Mouse (Mus musculus) frontal cortex, postnatal 10 days (tissue): ENCODE results near the gene Clic6.

ENCODE experiments used
- DNase-seq, 2 experiments: peaks; one replicate each; pipeline ENCODE4 v3.0.0; 2022; ENCODE audit warnings: low spot score in 2 of 2, mixed read lengths in 1 of 2

The Clic6 gene

GRCm38 (mm10) chr16:92524651-92525050 is 39.1 kb downstream of the Clic6 start:
- DNase-seq = no peak

DNA sequence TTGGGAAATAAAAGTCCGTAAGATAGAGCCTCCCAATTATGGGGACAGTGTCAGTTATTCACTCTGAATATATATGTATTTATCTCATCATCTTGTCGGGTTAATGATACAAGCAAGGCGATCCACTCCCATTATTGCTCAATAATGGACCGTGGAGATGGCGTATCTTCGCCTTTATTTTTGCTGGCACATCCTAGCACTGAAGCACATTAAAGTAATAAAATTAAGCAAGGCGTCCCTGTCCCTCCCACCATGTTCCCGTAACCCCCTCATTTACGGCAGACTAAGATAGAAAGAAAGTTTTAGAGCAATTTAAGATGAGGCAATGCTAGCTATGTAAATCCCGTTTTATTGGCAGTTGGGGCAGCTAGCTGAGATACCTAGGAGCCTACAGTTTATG is 40.4 kb downstream of the Clic6 start:
- no peak for DNase-seq

- no peak for DNase-seq
Measured at GRCm38 (mm10) chr16:92535258-92535657, 49.7 kb downstream of the Clic6 start.

GRCm38 (mm10) chr16:92538356-92538755 is 52.8 kb downstream of the Clic6 start:
- no peak for DNase-seq

- DNase-seq = no peak
Measured at GRCm38 (mm10) chr16:92544264-92544663, 58.7 kb downstream of the Clic6 start.

DNA sequence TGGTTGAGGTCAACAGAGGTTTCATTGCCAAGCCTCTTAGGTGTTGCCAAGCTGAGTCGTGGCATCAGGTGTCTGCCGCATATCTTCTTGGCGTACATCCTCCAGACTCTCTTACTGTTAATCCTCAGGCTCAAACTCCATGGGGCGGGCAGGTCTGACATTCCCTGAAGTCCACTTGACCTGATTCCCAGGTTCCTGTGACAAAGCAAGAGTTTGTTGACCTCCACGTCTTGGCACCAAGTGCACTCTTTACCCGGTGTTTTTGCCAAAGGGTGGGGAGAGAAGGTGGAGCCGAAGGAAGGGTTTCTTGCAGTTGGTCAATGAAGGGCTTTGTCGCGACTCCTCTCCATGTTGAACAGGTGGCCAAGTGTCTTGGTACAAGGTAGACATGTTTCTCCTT is 63.1 kb downstream of the Clic6 start:
- no peak for DNase-seq

- no peak for DNase-seq
Measured at GRCm38 (mm10) chr16:92551266-92552105, 66.0 kb downstream of the Clic6 start.

DNA sequence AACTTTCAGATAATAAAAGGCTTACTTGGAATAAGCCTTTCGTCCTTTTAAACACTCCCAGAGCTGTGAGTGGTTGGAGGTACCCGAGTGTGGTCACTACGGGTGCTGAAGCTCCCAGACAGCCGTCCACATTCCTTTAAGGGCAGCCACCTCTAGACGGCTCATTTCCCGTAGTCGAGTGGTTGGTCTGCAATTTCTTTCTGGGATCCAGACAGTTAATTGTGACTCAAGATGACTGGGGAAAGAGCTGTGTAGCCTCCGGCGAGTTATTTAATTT is 66.5 kb downstream of the Clic6 start:
- no peak for DNase-seq

GRCm38 (mm10) chr16:92552858-92553257 is 67.3 kb downstream of the Clic6 start:
- no peak for DNase-seq

DNA sequence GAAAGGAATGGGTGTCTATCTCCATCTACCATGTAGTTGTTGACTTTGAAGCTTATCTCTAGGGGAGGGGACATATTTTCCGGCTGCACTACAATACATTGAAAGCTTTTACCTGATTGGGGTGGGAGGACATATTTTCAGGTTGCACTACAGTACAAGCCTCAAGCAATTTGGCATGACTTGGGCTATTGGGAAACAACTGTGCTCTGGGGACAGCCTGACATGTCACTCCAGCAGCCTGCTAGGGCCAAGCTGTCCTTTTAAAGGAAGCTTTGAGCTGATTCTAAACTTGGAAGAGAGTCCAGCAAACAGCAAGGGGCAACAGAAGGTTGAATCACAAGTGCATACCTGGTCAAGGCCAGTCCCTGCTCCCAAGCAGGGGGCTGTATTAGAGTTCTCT is 69.5 kb downstream of the Clic6 start:
- no peak for DNase-seq

DNA sequence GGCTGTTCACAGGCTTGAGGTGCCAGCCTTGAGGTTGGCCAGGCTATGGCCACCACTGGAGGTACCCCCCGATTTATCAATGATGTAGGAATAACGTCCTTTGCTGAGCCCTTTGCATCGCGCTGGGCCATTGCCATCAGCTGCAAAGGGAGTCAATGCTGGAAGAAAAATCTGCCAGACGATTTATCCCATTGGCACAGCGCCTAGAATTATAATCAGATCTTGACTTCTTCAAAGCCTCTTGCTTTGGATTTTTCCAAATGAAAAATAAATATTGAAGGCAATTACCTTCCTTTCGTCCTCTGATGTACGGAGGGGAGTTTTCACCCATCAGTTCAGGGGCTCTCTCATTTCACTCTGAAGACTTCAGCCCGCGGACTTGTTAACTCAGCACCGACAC is 79.8 kb downstream of the Clic6 start:
- DNase-seq = peak in 1 of 2 experiments; percentile 12

- DNase-seq = peak; percentile 39 to 74
Measured at GRCm38 (mm10) chr16:92565708-92566107, 80.2 kb downstream of the Clic6 start.

- no peak for DNase-seq
Measured at GRCm38 (mm10) chr16:92566146-92566545, 80.6 kb downstream of the Clic6 start.

DNA sequence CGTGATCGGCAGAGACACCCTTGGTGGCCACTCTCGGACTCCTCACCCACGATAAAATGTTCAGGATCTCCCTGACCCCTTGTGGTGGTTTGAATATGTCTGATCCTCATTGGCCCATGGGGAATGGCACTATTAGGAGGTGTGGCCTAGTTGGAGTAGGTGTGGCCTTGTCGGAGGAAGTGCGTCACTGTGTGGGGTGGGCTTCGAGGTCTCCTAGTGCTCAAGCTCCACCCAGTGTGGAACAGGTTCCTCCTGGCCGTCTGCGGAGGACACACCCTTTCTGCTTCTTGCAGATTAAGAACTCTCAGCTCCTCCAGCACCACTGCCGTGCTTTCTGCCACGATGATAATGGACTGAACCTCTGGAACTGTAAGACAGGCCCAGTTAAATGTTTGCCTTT is 85.7 kb downstream of the Clic6 start:
- DNase-seq = no peak

DNA sequence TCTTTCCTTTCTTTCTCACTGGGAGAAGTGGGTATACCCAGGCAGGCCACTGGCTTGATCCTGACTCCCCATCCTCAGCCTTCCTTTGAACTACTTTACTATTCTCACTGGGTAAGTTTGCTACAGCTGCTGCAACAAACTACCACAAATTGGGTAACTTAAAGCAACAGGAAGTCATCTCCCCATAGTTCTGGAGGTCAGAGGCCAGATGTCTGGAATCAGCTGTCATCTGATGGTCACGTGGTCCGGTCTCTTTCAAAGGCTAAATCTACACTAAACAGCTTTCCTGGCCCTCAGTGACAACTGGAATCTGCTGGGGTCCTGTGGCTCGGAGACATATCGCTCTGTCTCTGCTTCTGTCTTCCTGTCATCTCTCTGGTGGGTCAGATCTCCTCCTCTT is 87.7 kb downstream of the Clic6 start:
- DNase-seq = no peak

GRCm38 (mm10) chr16:92575792-92576191 is 90.3 kb downstream of the Clic6 start:
- DNase-seq = no peak

- DNase-seq = no peak
Measured at GRCm38 (mm10) chr16:92577381-92577780, 91.8 kb downstream of the Clic6 start.

DNA sequence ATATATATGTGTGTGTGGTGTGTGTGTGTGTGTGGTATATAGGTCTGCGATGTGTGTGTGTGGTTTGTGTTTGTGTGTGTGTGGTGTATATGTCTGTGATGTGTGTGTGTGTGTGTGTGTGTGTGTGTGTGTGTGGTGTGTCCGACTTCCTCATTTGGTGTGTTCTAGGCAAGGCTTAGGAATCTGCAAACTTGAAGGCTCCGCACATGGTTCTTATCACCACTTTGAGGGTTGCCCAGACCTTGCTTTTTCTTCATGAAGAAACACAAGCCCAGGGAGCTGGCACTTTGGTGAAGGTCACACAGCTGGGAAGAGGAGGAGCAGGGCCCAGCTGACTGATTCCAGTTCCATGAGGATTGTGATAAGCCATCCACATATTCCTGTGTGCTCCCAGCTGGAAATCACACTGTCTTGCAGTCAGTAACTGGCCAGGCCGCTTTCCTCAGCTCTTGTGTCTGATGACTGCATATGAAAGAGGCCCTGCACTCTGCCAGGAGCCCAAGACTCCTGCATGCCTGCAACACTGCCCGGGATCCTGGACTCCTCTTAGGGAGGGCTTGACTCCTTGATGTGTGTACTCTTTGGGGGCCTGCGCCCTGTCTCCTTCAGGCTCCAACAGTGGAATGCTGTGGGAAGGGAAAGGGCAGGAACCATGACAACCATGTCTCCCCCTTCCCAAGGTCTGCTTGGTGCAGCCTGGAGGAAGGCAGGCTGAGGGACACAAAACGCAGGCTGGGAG is 93.5 kb downstream of the Clic6 start:
- DNase-seq = no peak

DNA sequence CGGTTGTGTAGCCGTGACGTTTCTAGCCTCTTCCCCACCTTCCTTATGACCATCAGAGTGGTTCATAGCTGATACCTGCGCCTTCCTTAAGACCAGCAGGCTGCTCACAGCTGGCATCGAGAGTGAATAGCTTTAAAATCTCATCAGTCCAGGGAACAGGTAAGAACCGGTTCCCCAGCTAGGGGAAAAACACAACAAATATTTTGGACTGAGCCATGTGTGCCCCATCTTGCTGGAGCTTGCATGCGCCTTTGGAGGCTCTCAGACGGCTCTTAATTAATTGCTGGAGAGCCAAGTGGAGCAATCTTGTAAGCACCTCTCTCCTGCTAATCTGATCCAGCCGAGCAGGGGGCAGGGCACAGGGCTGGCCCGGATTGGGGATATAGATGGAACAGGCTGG is 95.4 kb downstream of the Clic6 start:
- no peak for DNase-seq

DNA sequence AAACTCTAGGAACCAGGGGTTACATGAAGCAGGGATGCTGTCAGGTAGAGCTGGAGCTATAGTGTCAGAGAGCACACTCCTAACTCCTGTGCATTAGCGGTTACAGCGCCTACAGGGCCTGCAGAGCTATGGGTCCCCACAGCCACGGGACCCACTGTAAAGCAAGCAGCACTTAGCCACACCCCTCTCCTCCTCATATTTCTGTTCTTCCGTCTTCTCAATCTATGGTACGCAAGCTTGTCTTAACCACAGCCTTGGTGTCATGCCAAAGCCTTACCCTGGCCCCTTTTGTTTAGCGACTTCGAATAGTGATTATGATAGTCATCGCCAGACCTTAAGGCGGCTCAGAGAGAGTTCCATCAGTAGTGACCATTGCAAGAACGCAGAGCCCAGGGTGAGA is 96.2 kb downstream of the Clic6 start:
- DNase-seq = no peak

- no peak for DNase-seq
Measured at GRCm38 (mm10) chr16:92587836-92588235, 102.3 kb downstream of the Clic6 start.
